Mouse (Mus musculus): Measurements from ENCODE around the gene Akt1s1. TPM values are rescaled to one million over a fixed set of nuclear protein-coding genes. Genes with fewer than 3 reads are reported as not detected.
A peak's percentile ranks its signal among the peaks of the same experiment; 100 is the strongest.

The Akt1s1 gene
- polyA plus RNA-seq, 2 experiments = 10.0 to 25.8 TPM

DNA sequence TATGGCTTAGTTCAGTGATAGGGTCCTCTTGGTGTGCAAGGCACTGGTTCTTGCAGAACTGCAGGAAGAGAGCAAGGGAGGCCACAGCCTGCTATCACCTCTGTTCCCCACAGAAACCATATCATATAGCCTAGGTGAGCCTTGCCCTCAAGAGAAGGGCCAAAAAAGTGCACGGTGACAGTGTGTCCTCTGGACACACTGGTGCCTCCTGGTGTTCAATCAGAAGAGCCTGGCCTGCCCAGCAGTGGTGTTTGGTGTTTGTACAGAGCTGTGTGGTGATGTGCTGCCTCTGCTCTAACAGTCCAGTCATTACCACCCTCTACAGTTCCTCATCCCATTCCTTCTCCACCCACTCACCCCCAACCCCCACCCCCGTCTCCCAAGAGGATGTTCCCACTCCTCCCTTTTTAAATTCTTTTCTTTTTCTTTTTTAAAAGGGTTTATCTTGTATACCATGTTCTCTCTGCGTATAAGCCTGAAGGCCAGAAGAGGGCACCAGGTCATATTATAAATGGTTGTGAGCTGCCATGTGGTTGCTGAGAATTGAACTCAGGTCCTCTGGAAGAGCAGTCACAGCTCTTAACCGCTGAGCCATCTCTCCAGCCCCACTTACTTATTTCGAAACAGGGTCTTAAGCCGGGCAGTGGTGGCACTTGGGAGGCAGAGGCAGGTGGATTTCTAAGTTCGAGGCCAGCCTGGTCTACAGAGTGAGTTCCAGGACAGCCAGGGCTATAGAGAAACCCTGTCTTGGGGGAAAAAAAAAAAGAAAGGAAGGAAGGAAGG, 26.9 kb upstream of the Akt1s1 start:
- WGBS (ENCODE audit: insufficient replicate concordance) = 70% methylated on average over 7 of the region's 7 CpGs
- Histone ChIP-seq H3K36me3 (replicated peaks; ENCODE audit: control insufficient read depth, insufficient read depth, low read depth) (peaks cover 8% of the 10 kb centered on the region; the same call in 1 of the 2 replicates), H3K9me3 (ENCODE audit: control insufficient read depth, low read length) (no peaks in the 10 kb centered on the region), H3K4me1 (replicated peaks; ENCODE audit: control insufficient read depth in 2 of 2, insufficient read depth in 2 of 2, low read length in 1 of 2) (peaks cover 41 to 63% of the 10 kb centered on the region in 2 experiments), H3K9ac (replicated peaks) (no peak overlapping the region), H3K4me2 (ENCODE audit: low read depth) (no peak overlapping the region), H3K4me3 (ENCODE audit: insufficient read depth in 1 of 2, low read depth in 2 of 2, low read length in 2 of 2) (no peak overlapping the region), H3K27ac (no peak overlapping the region), H3K27me3 (ENCODE audit: control insufficient read depth, insufficient read depth, low read length) (no peaks in the 10 kb centered on the region)
- ATAC-seq (ENCODE audit: insufficient read depth) = no peak
- TF ChIP-seq EP300 (IDR thresholded peaks at IDR 0.05; ENCODE audit: low read depth) = no peak
- TF ChIP-seq CTCF (IDR thresholded peaks at IDR 0.05; ENCODE audit: low read depth) = peak; percentile 56
- no peak for DNase-seq (ENCODE audit: low read depth in 3 of 3, low spot score in 3 of 3)

- Histone ChIP-seq H3K4me1 (replicated peaks; ENCODE audit: control insufficient read depth in 2 of 2, insufficient read depth in 2 of 2, low read length in 1 of 2) (peaks cover 34 to 48% of the 10 kb centered on the region in 2 experiments), H3K27me3 (ENCODE audit: control insufficient read depth, insufficient read depth, low read length) (no peaks in the 10 kb centered on the region), H3K4me2 (ENCODE audit: low read depth) (no peak overlapping the region), H3K36me3 (replicated peaks; ENCODE audit: control insufficient read depth, insufficient read depth, low read depth) (peaks cover 16% of the 10 kb centered on the region), H3K9me3 (ENCODE audit: control insufficient read depth, low read length) (no peaks in the 10 kb centered on the region), H3K27ac (no peak overlapping the region), H3K4me3 (ENCODE audit: insufficient read depth in 1 of 2, low read depth in 2 of 2, low read length in 2 of 2) (no peak overlapping the region), H3K9ac (replicated peaks) (no peak overlapping the region)
- 30% methylated on average over 7 of the region's 7 CpGs for WGBS (ENCODE audit: insufficient replicate concordance)
- DNase-seq (ENCODE audit: low read depth in 3 of 3, low spot score in 3 of 3) = no peak
- no peak for ATAC-seq (ENCODE audit: insufficient read depth)
- no peak for TF ChIP-seq EP300 (IDR thresholded peaks at IDR 0.05; ENCODE audit: low read depth)
- peak; percentile 56 for TF ChIP-seq CTCF (IDR thresholded peaks at IDR 0.05; ENCODE audit: low read depth)
Observed at GRCm38 (mm10) chr7:44823409-44823808, 25.4 kb upstream of the Akt1s1 start.

DNA sequence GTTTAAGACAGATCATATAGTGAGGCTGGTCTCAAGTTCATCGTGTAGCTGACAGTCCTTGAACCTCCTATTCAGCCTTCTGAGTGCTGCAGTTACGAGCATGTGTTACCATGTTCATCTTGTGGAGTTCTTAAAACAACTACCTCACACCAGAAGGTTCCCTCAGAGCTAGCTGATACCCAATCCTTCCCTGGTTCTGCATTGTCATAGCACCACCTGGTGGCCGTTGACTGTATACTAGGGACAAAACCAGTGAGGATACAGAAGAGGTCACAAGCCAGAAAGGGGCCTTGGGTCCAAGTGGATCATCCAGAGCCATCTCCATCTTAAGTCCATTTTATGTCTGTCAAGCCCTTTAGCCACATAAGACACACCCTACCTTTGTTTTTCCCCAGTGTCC, 23.9 kb upstream of the Akt1s1 start:
- 15% methylated on average over 3 of the region's 3 CpGs for WGBS (ENCODE audit: insufficient replicate concordance)
- TF ChIP-seq CTCF (IDR thresholded peaks at IDR 0.05; ENCODE audit: low read depth) (peak; percentile 94), EP300 (IDR thresholded peaks at IDR 0.05; ENCODE audit: low read depth) (no peak)

DNA sequence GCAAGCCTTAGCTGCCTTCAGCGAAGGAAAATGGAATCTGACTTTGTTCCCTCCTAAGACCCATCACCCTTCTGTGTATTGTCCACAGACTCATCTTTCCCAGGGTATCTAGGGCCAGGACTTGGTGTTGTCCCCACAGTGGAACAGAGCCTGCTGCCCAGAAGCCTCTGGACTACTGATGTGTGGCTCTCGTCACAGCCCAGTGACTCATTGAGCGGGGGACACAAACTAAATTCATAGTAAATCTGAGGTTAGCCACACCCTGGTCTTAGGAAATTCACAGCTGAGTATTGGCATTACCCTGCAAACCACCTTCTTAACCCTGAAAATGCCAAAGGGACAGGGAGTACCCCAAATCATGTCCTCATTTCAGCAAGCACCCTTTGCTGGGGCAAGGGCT, 22.0 kb upstream of the Akt1s1 start:
- no peaks in the 10 kb centered on the region for H3K9me3 ChIP-seq (ENCODE audit: control insufficient read depth, low read length)
- 83% methylated on average over 3 of the region's 3 CpGs for WGBS (ENCODE audit: insufficient replicate concordance)
- H3K4me3 ChIP-seq (ENCODE audit: insufficient read depth in 1 of 2, low read depth in 2 of 2, low read length in 2 of 2) = no peak overlapping the region
- ATAC-seq (ENCODE audit: insufficient read depth) = no peak
- TF ChIP-seq EP300 (IDR thresholded peaks at IDR 0.05; ENCODE audit: low read depth) = no peak
- TF ChIP-seq CTCF (IDR thresholded peaks at IDR 0.05; ENCODE audit: low read depth) = no peak
- peaks cover 41% of the 10 kb centered on the region for H3K36me3 ChIP-seq (replicated peaks; ENCODE audit: control insufficient read depth, insufficient read depth, low read depth)
- H3K27ac ChIP-seq = no peak overlapping the region
- DNase-seq (ENCODE audit: low read depth in 3 of 3, low spot score in 3 of 3) = no peak
- no peaks in the 10 kb centered on the region for H3K27me3 ChIP-seq (ENCODE audit: control insufficient read depth, insufficient read depth, low read length)
- H3K9ac ChIP-seq (replicated peaks) = no peak overlapping the region
- H3K4me2 ChIP-seq (ENCODE audit: low read depth) = no peak overlapping the region
- H3K4me1 ChIP-seq (replicated peaks; ENCODE audit: control insufficient read depth in 2 of 2, insufficient read depth in 2 of 2, low read length in 1 of 2) = peaks cover 8 to 15% of the 10 kb centered on the region in 2 experiments; a peak in 3 of 4 replicates

More for the DNA sequence above, 23.9 kb upstream of the Akt1s1 start:
- Histone ChIP-seq H3K9ac (replicated peaks) (no peak overlapping the region), H3K9me3 (ENCODE audit: control insufficient read depth, low read length) (no peaks in the 10 kb centered on the region), H3K36me3 (replicated peaks; ENCODE audit: control insufficient read depth, insufficient read depth, low read depth) (peaks cover 27% of the 10 kb centered on the region), H3K27ac (no peak overlapping the region), H3K4me3 (ENCODE audit: insufficient read depth in 1 of 2, low read depth in 2 of 2, low read length in 2 of 2) (no peak overlapping the region), H3K27me3 (ENCODE audit: control insufficient read depth, insufficient read depth, low read length) (no peaks in the 10 kb centered on the region), H3K4me2 (ENCODE audit: low read depth) (no peak overlapping the region), H3K4me1 (replicated peaks; ENCODE audit: control insufficient read depth in 2 of 2, insufficient read depth in 2 of 2, low read length in 1 of 2) (peaks cover 21 to 34% of the 10 kb centered on the region in 2 experiments)
- ATAC-seq (ENCODE audit: insufficient read depth) (0 out of 2 replicates have a peak, but pooled peaks have one; percentile 23), DNase-seq (ENCODE audit: low read depth in 3 of 3, low spot score in 3 of 3) (peak; percentile 45 to 64 (median 55))

DNA sequence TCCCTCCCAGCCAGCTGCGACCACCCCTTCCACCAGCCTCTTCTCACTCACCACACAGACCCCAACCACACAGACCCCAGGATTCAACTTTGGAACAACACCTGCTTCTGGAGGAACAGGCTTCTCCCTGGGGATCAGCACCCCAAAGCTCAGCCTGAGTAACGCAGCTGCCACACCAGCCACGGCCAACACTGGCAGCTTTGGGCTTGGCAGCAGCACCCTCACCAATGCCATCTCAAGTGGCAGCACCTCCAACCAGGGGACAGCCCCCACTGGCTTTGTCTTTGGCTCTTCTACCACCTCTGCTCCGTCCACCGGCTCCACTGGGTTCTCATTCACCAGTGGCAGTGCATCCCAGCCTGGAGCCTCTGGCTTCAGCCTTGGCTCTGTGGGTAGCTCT, 20.1 kb upstream of the Akt1s1 start:
- Histone ChIP-seq H3K27me3 (ENCODE audit: control insufficient read depth, insufficient read depth, low read length) (no peaks in the 10 kb centered on the region), H3K9me3 (ENCODE audit: control insufficient read depth, low read length) (no peaks in the 10 kb centered on the region), H3K27ac (no peak overlapping the region), H3K9ac (replicated peaks) (no peak overlapping the region), H3K4me3 (ENCODE audit: insufficient read depth in 1 of 2, low read depth in 2 of 2, low read length in 2 of 2) (no peak overlapping the region), H3K4me1 (replicated peaks; ENCODE audit: control insufficient read depth in 2 of 2, insufficient read depth in 2 of 2, low read length in 1 of 2) (peaks cover 4% of the 10 kb centered on the region in 2 experiments; a peak in 3 of 4 replicates), H3K4me2 (ENCODE audit: low read depth) (no peak overlapping the region), H3K36me3 (replicated peaks; ENCODE audit: control insufficient read depth, insufficient read depth, low read depth) (peaks cover 46% of the 10 kb centered on the region)
- no peak for DNase-seq (ENCODE audit: low read depth in 3 of 3, low spot score in 3 of 3)
- TF ChIP-seq EP300 (IDR thresholded peaks at IDR 0.05; ENCODE audit: low read depth) (no peak), CTCF (IDR thresholded peaks at IDR 0.05; ENCODE audit: low read depth) (no peak)
- WGBS (ENCODE audit: insufficient replicate concordance) = 85% methylated on average over 5 of the region's 5 CpGs
- no peak for ATAC-seq (ENCODE audit: insufficient read depth)

Data from liver, embryonic 14.5 days (tissue).